Mouse (Mus musculus) midbrain, embryonic 16.5 days (tissue): ENCODE results near the gene Gfm1. TPM values are rescaled to one million over a fixed set of nuclear protein-coding genes. Genes with fewer than 3 reads are reported as not detected.

Experiments used
- ATAC-seq: fragments of 200-750 bp; cut with Nextera tagmentation; 2 replicates; pipeline ENCODE4 v1.8.0; 2017; ENCODE audit warnings: moderate TSS enrichment
- H3K27ac ChIP-seq: fragments of 300-500 bp; sonication (generic); 2 replicates; pipeline ENCODE4 v1.5.1; 2014; ENCODE audit warnings: mild to moderate bottlenecking, low read length, mixed read lengths
- H3K27me3 ChIP-seq: fragments of 300-500 bp; sonication (generic); 2 replicates; pipeline ENCODE4 v1.6.1; 2014; ENCODE audit warnings: low read depth, low read length, mixed read lengths; ENCODE audit not compliant: control insufficient read depth, insufficient read depth
- H3K36me3 ChIP-seq: fragments of 300-500 bp; sonication (generic); 2 replicates; pipeline ENCODE4 v1.6.1; 2014; ENCODE audit warnings: mild to moderate bottlenecking, low read length, moderate library complexity, mixed read lengths; ENCODE audit not compliant: control insufficient read depth, insufficient read depth
- H3K4me1 ChIP-seq: fragments of 300-500 bp; sonication (generic); 2 replicates; pipeline ENCODE4 v1.6.1; 2014; ENCODE audit warnings: mild to moderate bottlenecking, low read length, mixed read lengths; ENCODE audit not compliant: control insufficient read depth, insufficient read depth
- H3K4me2 ChIP-seq: fragments of 300-500 bp; sonication (generic); 2 replicates; pipeline ENCODE4 v1.6.1; 2014; ENCODE audit warnings: mild to moderate bottlenecking, low read length, mixed read lengths
- H3K4me3 ChIP-seq: fragments of 300-500 bp; sonication (generic); 2 replicates; pipeline ENCODE4 v1.5.1; 2014; ENCODE audit warnings: low read depth, mild to moderate bottlenecking, low read length, moderate library complexity, mixed read lengths
- H3K9ac ChIP-seq: fragments of 300-500 bp; sonication (generic); 2 replicates; pipeline ENCODE4 v1.6.1; 2014; ENCODE audit warnings: low read depth, low read length, mixed read lengths
- H3K9me3 ChIP-seq: fragments of 300-500 bp; sonication (generic); replicated peaks from 2 replicates; pipeline ENCODE4 v1.6.1; 2014; ENCODE audit warnings: mild to moderate bottlenecking, low read length, mixed read lengths; ENCODE audit not compliant: control insufficient read depth, poor library complexity, severe bottlenecking
- WGBS: fragments of 180-500 bp; shearing (Covaris S2); extraction: QIAGEN DNeasy Blood & Tissue Kit; methylation state at CpG from one replicate; pipeline ENCODE4 v1.1.7; 2014; 5-methylcytosine and 5-hydroxymethylcytosine counted together
- polyA plus RNA-seq: library from polyadenylated mRNA; unstranded; fragments of >200 nt; fragmentation: Nextera tagmentation; extraction: Ambion mirVana; gene quantifications from 2 replicates; pipeline ENCODE4 v1.2.1, GENCODE M21; 2015

Gfm1 gene
- polyA plus RNA-seq, result 29.5 and 33.3 TPM in 2 replicates

DNA sequence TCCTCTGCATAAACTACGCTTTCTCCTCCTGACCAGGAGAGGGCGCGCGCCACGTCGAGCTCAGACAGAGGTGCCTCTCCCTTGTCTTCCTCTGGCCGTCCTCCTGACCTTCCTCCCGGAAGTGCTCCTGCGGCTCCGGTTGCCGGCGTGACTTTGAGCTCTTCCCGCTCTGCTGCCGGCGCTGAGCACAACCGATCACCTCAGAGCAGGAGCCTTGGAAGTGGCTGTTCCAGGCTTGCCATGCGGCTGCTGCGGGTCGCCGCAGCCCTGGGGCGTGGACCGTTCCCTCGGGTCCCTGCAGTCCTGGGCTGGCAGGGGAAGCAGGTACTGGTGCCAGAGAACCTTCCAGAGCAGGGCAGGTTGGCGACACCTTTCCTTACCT lies at the start of gene Gfm1:
TSS of gene Gfm1 (plus strand) at position 98 of the 382 bp plus-strand sequence.
- WGBS, result under 1% methylated on average over 24 of the region's 24 CpGs
- H3K4me3 ChIP-seq, result peak within 1 kb of the TSS; percentile 69
- H3K9me3 ChIP-seq, result peaks cover 3% of the 10 kb centered on the region; the same call in 1 of the 2 replicates
- H3K27me3 ChIP-seq, result no peaks in the 10 kb centered on the region
- ATAC-seq, result peak; percentile 98
- peak within 1 kb of the TSS; percentile 70 for H3K9ac ChIP-seq
- H3K4me1 ChIP-seq, result peaks cover 8% of the 10 kb centered on the region
- H3K36me3 ChIP-seq, result peaks cover 4% of the 10 kb centered on the region; the same call in 1 of the 2 replicates
- peak within 1 kb of the TSS; percentile 62 for H3K4me2 ChIP-seq
- H3K27ac ChIP-seq, result peak within 1 kb of the TSS; percentile 17; the same call in 1 of the 2 replicates

DNA sequence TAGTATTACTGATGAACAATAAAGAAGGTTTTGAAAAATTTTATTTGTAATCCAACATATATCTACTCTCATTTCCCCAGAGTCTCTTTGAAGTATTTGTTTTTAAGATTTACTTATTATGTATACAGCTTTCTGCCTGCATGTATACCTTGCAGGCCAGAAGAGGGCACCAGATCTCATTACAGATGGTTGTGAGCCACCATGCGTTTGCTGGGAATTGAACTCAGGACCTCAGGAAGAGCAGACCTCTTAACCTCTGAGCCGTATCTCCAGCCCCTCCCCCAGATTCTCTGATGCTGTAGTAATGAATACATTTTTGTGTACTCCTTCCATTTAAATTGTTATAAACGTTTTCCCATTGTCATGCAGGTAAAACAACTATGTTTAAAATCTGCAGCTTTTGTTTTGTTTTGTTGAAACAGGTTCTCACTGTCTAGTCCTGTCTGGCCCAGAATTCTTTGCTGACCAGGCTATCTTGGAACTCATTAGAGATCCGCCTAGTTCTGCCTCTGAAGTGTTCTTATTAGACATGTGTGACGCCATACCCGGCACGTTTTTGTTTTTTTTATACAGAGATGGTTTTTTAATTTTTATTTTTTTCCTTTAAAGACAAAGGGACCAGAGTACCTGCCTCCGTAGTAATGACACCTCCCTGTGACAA lies 428 bp upstream of the Gfm1 start:
- Histone ChIP-seq H3K9ac (peak overlapping the region; percentile 42; the same call in 1 of the 2 replicates), H3K9me3 (peaks cover 3% of the 10 kb centered on the region; the same call in 1 of the 2 replicates), H3K27ac (no peak overlapping the region), H3K4me3 (peak overlapping the region; percentile 69), H3K27me3 (no peaks in the 10 kb centered on the region), H3K4me2 (peak overlapping the region; percentile 45), H3K36me3 (peaks cover 4% of the 10 kb centered on the region; the same call in 1 of the 2 replicates), H3K4me1 (peaks cover 8% of the 10 kb centered on the region)
- peak; percentile 88 for ATAC-seq
- WGBS, result 34% methylated on average over 8 of the region's 8 CpGs

DNA sequence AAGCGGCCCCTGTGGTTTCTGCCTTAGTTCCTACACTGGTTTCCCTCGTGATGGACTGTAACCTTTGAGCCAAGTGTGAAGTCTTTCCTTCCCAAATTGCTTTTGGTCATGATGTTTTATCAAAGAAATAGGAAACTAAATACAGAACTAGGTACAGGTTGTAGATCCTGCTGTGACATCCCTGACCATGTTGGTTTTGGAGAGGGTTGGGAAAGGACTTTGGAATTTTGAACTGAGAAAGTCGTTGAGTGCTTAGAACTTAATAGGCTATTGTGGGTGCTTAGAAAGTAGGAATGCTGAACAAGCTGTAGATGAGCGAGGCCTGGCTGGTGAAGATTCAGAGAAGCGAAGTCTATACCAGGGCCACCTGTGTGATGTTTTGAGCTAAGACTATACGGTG lies 4.1 kb downstream of the Gfm1 start:
- H3K4me3 ChIP-seq, result no peak overlapping the region
- no peaks in the 10 kb centered on the region for H3K9me3 ChIP-seq
- no peak overlapping the region for H3K9ac ChIP-seq
- no peak for ATAC-seq
- H3K4me1 ChIP-seq, result peaks cover 8% of the 10 kb centered on the region
- H3K36me3 ChIP-seq, result peaks cover 21% of the 10 kb centered on the region
- no peak overlapping the region for H3K4me2 ChIP-seq
- H3K27ac ChIP-seq, result no peak overlapping the region
- no peaks in the 10 kb centered on the region for H3K27me3 ChIP-seq
- WGBS, result 97% methylated on average over 6 of the region's 6 CpGs

DNA sequence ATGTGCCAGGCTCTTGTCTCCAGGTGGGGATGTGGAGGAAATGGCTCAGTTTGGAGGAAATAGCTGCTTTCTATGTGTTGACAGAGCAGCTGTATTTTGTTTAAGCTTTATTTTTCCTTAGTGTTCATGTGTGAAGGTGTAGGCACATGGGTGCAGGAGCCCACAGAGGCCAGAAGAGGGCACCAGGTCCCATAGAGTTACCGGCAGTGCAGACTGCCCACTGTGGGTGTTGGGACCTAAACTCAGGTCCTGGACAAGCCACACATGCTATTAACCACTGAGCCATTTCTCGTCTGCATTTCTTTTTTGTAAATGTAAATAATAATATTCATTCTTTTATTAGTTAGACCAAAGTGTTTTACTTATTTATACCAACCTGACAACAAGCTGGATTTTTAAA lies 17.2 kb downstream of the Gfm1 start:
- no peak overlapping the region for H3K9ac ChIP-seq
- no peaks in the 10 kb centered on the region for H3K4me1 ChIP-seq
- no peak overlapping the region for H3K4me3 ChIP-seq
- no peaks in the 10 kb centered on the region for H3K9me3 ChIP-seq
- no peak for ATAC-seq
- no peak overlapping the region for H3K27ac ChIP-seq
- H3K36me3 ChIP-seq, result peaks cover 52% of the 10 kb centered on the region
- no peak overlapping the region for H3K4me2 ChIP-seq
- 93% methylated on average over 2 of the region's 2 CpGs for WGBS
- no peaks in the 10 kb centered on the region for H3K27me3 ChIP-seq

DNA sequence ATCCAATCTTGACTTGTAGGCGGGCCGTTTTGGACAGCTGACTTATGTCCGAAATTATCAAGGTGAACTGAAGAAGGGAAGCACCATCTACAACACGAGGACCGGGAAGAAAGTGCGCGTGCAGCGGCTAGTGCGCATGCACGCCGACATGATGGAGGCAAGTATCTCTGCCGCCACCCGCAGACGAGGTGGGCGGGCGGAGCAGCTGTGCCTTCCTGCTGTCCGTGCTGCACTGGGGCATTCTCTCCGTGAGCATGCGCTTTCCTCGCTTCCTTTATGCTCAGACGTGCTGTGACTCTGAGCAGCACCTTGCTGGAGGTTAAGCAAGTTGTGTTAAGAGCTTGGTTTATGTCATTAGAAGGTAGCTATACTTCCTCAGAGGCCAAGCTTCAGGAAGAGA lies 19.8 kb downstream of the Gfm1 start:
- Histone ChIP-seq H3K36me3 (peaks cover 43% of the 10 kb centered on the region), H3K9ac (no peak overlapping the region), H3K9me3 (no peaks in the 10 kb centered on the region), H3K4me3 (no peak overlapping the region), H3K27me3 (no peaks in the 10 kb centered on the region), H3K4me2 (no peak overlapping the region), H3K4me1 (no peaks in the 10 kb centered on the region), H3K27ac (no peak overlapping the region)
- ATAC-seq, result no peak
- 97% methylated on average over 21 of the region's 21 CpGs for WGBS

DNA sequence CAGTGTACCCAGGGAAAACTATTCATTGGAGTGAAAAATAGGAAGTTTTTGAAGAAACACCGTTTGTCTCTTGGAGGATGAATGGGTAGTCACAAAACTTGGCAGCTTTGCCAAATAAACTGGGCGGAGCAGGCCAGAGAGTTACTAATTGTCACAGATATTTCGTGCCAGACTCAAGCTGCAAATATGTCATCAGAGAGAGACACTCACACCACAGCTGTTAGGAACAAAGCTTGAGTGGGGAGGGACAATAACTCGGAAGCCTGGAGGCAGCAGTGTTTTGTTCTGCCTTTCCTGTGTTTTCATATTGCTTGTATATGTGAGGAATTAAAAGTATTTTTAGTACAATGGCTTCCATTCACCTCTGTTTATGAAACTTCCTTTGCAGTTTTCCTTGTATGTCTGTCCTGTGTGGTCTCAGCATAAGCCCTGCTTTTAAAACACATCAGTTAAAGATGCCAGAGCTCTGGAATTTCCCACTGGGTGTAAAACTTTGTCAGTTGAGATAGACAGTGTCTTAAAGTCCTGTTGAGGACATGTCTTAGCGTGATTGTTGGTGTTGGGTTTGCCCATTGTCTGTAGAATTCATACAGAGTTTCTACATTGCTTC lies 20.8 kb downstream of the Gfm1 start:
- H3K27me3 ChIP-seq, result no peaks in the 10 kb centered on the region
- no peaks in the 10 kb centered on the region for H3K4me1 ChIP-seq
- H3K36me3 ChIP-seq, result peaks cover 49% of the 10 kb centered on the region
- no peaks in the 10 kb centered on the region for H3K9me3 ChIP-seq
- no peak overlapping the region for H3K9ac ChIP-seq
- no peak overlapping the region for H3K27ac ChIP-seq
- 93% methylated on average over 5 of the region's 5 CpGs for whole genome bisulfite sequencing
- H3K4me2 ChIP-seq, result no peak overlapping the region
- no peak overlapping the region for H3K4me3 ChIP-seq
- ATAC-seq, result no peak

DNA sequence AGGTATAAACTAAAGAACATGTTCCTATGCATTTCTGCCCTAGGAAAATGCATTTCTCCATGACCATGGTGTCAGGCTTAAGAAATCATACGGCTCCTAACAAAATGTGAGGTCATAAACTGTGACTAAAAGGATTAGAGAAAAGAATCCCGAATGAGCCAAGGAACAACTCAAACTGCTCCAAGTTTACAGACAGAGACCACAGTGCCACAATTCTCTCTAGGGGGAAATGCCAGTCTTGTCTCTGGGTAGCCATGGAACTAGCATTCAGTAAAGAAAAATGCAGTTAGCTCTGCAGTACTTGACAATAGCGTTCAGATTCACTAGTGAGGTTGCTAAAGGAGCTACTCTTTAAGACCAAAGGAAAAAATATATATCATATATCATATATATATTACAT lies 30.0 kb downstream of the Gfm1 start:
- Histone ChIP-seq H3K27ac (no peak overlapping the region), H3K4me3 (no peak overlapping the region), H3K36me3 (peaks cover 29% of the 10 kb centered on the region), H3K9me3 (no peaks in the 10 kb centered on the region), H3K27me3 (no peaks in the 10 kb centered on the region), H3K4me2 (no peak overlapping the region), H3K4me1 (peaks cover 5% of the 10 kb centered on the region), H3K9ac (no peak overlapping the region)
- 29% methylated on average over 3 of the region's 3 CpGs for WGBS
- no peak for ATAC-seq

DNA sequence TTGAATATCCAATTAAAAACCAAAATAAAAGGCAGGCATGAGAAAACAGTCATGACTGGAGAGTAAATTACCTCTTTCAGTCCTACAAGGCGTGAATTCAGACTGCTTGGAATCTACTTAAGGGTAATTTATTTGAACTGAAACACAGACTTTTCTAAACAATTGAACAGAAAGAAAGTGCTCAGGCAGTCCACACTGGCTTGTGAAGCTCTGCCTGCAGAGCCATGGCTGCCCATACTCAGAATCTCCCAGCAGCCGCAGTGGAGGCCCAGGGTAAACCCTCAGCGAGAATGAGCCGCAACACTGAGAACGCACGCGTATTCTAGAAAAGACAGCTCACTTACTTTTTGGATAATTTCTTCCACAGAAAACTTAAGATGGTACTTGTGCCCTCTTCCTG lies 32.1 kb downstream of the Gfm1 start:
- Histone ChIP-seq H3K4me1 (peaks cover 5% of the 10 kb centered on the region), H3K27ac (no peak overlapping the region; the same call in 1 of the 2 replicates), H3K4me2 (no peak overlapping the region), H3K9me3 (no peaks in the 10 kb centered on the region), H3K36me3 (peaks cover 20% of the 10 kb centered on the region), H3K4me3 (no peak overlapping the region), H3K27me3 (no peaks in the 10 kb centered on the region), H3K9ac (no peak overlapping the region)
- ATAC-seq, result 0 out of 2 replicates have a peak, but pooled peaks have one; percentile 21
- WGBS, result 51% methylated on average over 7 of the region's 7 CpGs

DNA sequence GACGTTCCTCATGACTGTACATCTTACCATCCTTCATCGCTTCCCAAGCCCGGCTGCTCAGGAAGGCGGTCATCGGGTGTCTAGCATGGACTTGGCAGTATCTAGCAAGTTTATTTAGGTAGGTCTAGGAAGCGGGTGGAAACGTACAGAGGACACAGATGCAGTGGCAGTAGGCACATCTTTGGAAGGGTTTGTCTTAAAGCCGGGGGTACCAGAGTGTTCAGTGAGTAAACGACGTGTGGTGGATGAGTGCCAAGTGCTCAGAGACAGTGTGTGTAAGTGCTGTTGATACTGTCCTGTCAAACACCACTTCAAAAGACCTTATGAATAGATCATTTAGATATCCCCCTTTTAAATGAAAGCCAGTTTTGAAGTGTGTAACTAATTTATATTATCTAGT lies 32.7 kb downstream of the Gfm1 start:
- whole genome bisulfite sequencing, result 51% methylated on average over 10 of the region's 10 CpGs
- H3K4me1 ChIP-seq, result peaks cover 5% of the 10 kb centered on the region
- peaks cover 16% of the 10 kb centered on the region; the same call in 1 of the 2 replicates for H3K36me3 ChIP-seq
- peak overlapping the region; percentile 92 for H3K4me2 ChIP-seq
- H3K9ac ChIP-seq, result peak overlapping the region; percentile 85; the same call in 1 of the 2 replicates
- peak overlapping the region; percentile 76 for H3K27ac ChIP-seq
- H3K27me3 ChIP-seq, result no peaks in the 10 kb centered on the region
- no peaks in the 10 kb centered on the region for H3K9me3 ChIP-seq
- no peak for ATAC-seq
- H3K4me3 ChIP-seq, result peak overlapping the region; percentile 64; the same call in 1 of the 2 replicates
